Mouse (Mus musculus) liver, embryonic 12.5 days (tissue): ENCODE data around the gene Hist2h2ab. TPM values are rescaled to one million over a fixed set of nuclear protein-coding genes. Genes with fewer than 3 reads are reported as not detected.
"Not testable (repeated sequence)": the region's sequence is repeated elsewhere in the genome, so short reads cannot be mapped to it uniquely, and the experiment has no call there.

Experiments
- ATAC-seq: fragments of 200-750 bp; cut with Nextera tagmentation; 2 replicates; pipeline ENCODE4 v1.8.0; 2017; ENCODE audit warnings: moderate number of reproducible peaks, mild to moderate bottlenecking, moderate library complexity
- H3K27ac ChIP-seq: fragments of 300-500 bp; sonication (generic); 2 replicates; pipeline ENCODE4 v1.5.1; 2016; ENCODE audit warnings: mild to moderate bottlenecking
- H3K27me3 ChIP-seq: fragments of 300-500 bp; sonication (generic); replicated peaks from 2 replicates; pipeline ENCODE4 v1.6.1; 2016; ENCODE audit warnings: mild to moderate bottlenecking, moderate library complexity
- H3K36me3 ChIP-seq: fragments of 300-500 bp; sonication (generic); 2 replicates; pipeline ENCODE4 v1.6.1; 2016; ENCODE audit warnings: mild to moderate bottlenecking, moderate library complexity
- H3K4me1 ChIP-seq: fragments of 300-500 bp; sonication (generic); 2 replicates; pipeline ENCODE4 v1.6.1; 2016
- H3K4me2 ChIP-seq: fragments of 300-500 bp; sonication (generic); 2 replicates; pipeline ENCODE4 v1.6.1; 2016; ENCODE audit warnings: mild to moderate bottlenecking, moderate library complexity
- H3K4me3 ChIP-seq: fragments of 300-500 bp; sonication (generic); 2 replicates; pipeline ENCODE4 v1.5.1; 2016; ENCODE audit warnings: mild to moderate bottlenecking, moderate library complexity
- H3K9ac ChIP-seq: fragments of 300-500 bp; sonication (generic); 2 replicates; pipeline ENCODE4 v1.6.1; 2016; ENCODE audit warnings: mild to moderate bottlenecking, moderate library complexity
- H3K9me3 ChIP-seq: fragments of 300-500 bp; sonication (generic); replicated peaks from 2 replicates; pipeline ENCODE4 v1.6.1; 2016; ENCODE audit warnings: mild to moderate bottlenecking, moderate library complexity
- WGBS: fragments of 180-500 bp; shearing (Covaris S2); methylation state at CpG from one replicate; pipeline ENCODE4 v1.1.7; 2016; ENCODE audit not compliant: insufficient replicate concordance; 5-methylcytosine and 5-hydroxymethylcytosine counted together
- polyA plus RNA-seq: library from polyadenylated mRNA; unstranded; fragments of >200 nt; fragmentation: Nextera tagmentation; extraction: Ambion mirVana; gene quantifications from 2 replicates; pipeline ENCODE4 v1.2.1, GENCODE M21; 2016

Hist2h2ab gene
- polyA plus RNA-seq, 1 experiment from 2014 or later, result 0.86 TPM

GRCm38 (mm10) chr3:96180727-96181477 lies 38.8 kb upstream of the Hist2h2ab start, which contains the start of gene Sv2a:
Sv2a (plus strand) TSS chr3:96181151.
- Histone ChIP-seq H3K27me3 (peaks cover 40% of the 10 kb centered on the region), H3K4me1 (peaks cover 33% of the 10 kb centered on the region), H3K4me3 (peak within 1 kb of the TSS; percentile 52), H3K9ac (peak within 1 kb of the TSS; percentile 61), H3K27ac (no peak within 1 kb of the TSS), H3K9me3 (no peaks in the 10 kb centered on the region), H3K4me2 (peak within 1 kb of the TSS; percentile 76), H3K36me3 (peaks cover 28% of the 10 kb centered on the region)
- 3% methylated on average over 15 of the region's 23 CpGs for WGBS
- ATAC-seq, result no peak

GRCm38 (mm10) chr3:96181510-96182381 lies 37.9 kb upstream of the Hist2h2ab start:
- ATAC-seq, result no peak
- H3K27ac ChIP-seq, result no peak overlapping the region
- H3K36me3 ChIP-seq, result peaks cover 20% of the 10 kb centered on the region
- WGBS, result 46% methylated on average over 12 of the region's 12 CpGs
- H3K4me1 ChIP-seq, result peaks cover 26% of the 10 kb centered on the region
- H3K27me3 ChIP-seq, result peaks cover 40% of the 10 kb centered on the region
- H3K4me2 ChIP-seq, result peak overlapping the region; percentile 76
- H3K4me3 ChIP-seq, result 0 out of 2 replicates have a peak overlapping the region, but pooled peaks have one; percentile 52
- no peaks in the 10 kb centered on the region for H3K9me3 ChIP-seq
- H3K9ac ChIP-seq, result peak overlapping the region; percentile 24; the same call in 1 of the 2 replicates

DNA sequence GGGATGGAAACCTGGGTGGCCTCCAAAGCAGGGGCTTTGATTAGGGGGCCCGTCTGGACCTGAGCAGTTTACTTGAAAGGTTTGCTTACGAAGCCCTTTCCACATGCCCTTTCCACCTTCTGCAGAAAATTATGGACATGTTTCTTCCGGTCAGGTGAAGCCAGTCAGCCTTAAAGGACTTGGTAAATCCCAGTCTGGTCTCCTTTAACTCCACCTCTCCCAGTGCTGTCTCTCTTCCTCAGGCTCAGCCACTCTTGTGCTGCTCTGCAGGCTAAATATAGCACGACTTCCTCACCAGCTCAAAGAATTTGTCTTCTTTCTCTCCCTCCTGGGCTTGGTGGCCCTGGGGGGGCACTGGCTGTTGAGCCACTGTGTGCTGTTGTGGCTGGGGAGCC lies 37.3 kb upstream of the Hist2h2ab start:
- no peaks in the 10 kb centered on the region for H3K9me3 ChIP-seq
- H3K27me3 ChIP-seq, result peaks cover 40% of the 10 kb centered on the region
- H3K27ac ChIP-seq, result no peak overlapping the region
- 27% methylated on average over 4 of the region's 4 CpGs for WGBS
- H3K9ac ChIP-seq, result no peak overlapping the region
- H3K4me3 ChIP-seq, result no peak overlapping the region
- H3K4me1 ChIP-seq, result peaks cover 26% of the 10 kb centered on the region
- H3K4me2 ChIP-seq, result 0 out of 2 replicates have a peak overlapping the region, but pooled peaks have one; percentile 76
- ATAC-seq, result no peak
- H3K36me3 ChIP-seq, result peaks cover 15% of the 10 kb centered on the region

DNA sequence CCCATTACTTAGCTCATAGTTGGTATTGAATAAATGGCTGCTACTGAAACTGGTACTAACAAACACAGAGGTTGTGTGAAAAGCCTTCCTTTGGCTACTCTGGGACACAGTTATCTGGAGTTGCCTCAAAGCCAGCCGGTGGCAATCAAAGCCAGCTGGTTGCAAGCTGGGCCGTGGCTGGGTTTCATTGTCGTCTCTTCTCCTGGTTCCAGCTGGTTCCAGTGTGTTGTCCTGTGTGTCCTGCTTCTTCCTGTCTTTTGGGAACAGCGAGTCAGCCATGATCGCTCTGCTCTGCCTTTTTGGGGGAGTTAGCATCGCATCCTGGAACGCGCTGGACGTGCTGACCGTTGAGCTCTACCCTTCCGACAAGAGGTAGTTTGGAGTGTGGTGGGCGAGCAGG lies 26.7 kb upstream of the Hist2h2ab start:
- H3K9me3 ChIP-seq, result 0 out of 2 replicates have a peak, but pooled peaks cover 5% of the 10 kb centered on the region
- peaks cover 6% of the 10 kb centered on the region; the same call in 1 of the 2 replicates for H3K36me3 ChIP-seq
- 53% methylated on average over 12 of the region's 12 CpGs for WGBS

GRCm38 (mm10) chr3:96194966-96195365 lies 24.7 kb upstream of the Hist2h2ab start:
- H3K27me3 ChIP-seq, result peaks cover 12% of the 10 kb centered on the region; the same call in 1 of the 2 replicates
- H3K27ac ChIP-seq, result no peak overlapping the region
- no peak overlapping the region for H3K9ac ChIP-seq
- WGBS, result 63% methylated on average over 10 of the region's 10 CpGs
- H3K4me2 ChIP-seq, result no peak overlapping the region
- H3K4me3 ChIP-seq, result no peak overlapping the region
- no peak for ATAC-seq
- H3K4me1 ChIP-seq, result peaks cover 32% of the 10 kb centered on the region
- H3K9me3 ChIP-seq, result 0 out of 2 replicates have a peak, but pooled peaks cover 5% of the 10 kb centered on the region
- peaks cover 6% of the 10 kb centered on the region; the same call in 1 of the 2 replicates for H3K36me3 ChIP-seq

More for the DNA sequence above, 26.7 kb upstream of the Hist2h2ab start:
- peaks cover 22% of the 10 kb centered on the region for H3K27me3 ChIP-seq
- H3K9ac ChIP-seq, result no peak overlapping the region
- no peak overlapping the region for H3K27ac ChIP-seq
- peaks cover 15% of the 10 kb centered on the region for H3K4me1 ChIP-seq
- ATAC-seq, result no peak
- no peak overlapping the region for H3K4me3 ChIP-seq
- H3K4me2 ChIP-seq, result no peak overlapping the region

DNA sequence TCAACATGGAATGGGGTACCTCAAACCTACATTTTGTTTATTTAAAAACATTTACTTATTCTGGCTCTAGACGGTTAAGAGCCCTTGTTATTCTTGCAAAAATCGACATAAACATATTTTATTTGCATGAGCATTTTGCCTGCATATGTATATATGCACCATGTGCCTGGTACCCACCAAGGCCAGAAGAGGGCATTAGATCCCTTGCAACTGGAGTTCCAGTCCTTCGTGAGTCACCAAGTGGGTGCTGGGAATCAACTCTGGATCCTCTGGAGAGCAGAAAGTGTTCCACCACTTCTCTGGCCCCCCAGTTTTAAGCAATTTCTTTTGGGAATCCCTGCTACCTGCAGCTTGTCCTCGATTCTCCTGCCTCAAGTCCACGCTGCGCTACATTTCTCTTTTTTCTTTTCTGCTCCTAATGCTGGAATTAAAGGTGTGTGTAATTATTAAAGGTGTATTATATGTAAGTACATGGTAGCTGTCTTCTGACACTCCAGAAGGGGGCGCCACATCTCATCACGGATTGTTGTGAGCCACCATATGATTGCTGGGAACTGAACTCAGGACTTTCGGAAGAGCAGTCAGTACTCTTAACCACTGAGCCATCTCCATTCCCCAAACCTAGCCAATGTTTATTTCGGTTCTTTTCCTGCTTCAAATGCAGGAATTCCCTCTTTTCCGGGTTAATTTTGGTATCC lies 23.9 kb upstream of the Hist2h2ab start:
- H3K9me3 ChIP-seq, result 0 out of 2 replicates have a peak, but pooled peaks cover 5% of the 10 kb centered on the region
- 86% methylated on average over 11 of the region's 11 CpGs for WGBS
- H3K4me3 ChIP-seq, result no peak overlapping the region; the same call in 1 of the 2 replicates
- ATAC-seq, result no peak
- peaks cover 6% of the 10 kb centered on the region; the same call in 1 of the 2 replicates for H3K36me3 ChIP-seq
- no peak overlapping the region for H3K9ac ChIP-seq
- peaks cover 12% of the 10 kb centered on the region; the same call in 1 of the 2 replicates for H3K27me3 ChIP-seq
- peaks cover 32% of the 10 kb centered on the region for H3K4me1 ChIP-seq
- peak overlapping the region; percentile 99 for H3K4me2 ChIP-seq
- no peak overlapping the region for H3K27ac ChIP-seq

DNA sequence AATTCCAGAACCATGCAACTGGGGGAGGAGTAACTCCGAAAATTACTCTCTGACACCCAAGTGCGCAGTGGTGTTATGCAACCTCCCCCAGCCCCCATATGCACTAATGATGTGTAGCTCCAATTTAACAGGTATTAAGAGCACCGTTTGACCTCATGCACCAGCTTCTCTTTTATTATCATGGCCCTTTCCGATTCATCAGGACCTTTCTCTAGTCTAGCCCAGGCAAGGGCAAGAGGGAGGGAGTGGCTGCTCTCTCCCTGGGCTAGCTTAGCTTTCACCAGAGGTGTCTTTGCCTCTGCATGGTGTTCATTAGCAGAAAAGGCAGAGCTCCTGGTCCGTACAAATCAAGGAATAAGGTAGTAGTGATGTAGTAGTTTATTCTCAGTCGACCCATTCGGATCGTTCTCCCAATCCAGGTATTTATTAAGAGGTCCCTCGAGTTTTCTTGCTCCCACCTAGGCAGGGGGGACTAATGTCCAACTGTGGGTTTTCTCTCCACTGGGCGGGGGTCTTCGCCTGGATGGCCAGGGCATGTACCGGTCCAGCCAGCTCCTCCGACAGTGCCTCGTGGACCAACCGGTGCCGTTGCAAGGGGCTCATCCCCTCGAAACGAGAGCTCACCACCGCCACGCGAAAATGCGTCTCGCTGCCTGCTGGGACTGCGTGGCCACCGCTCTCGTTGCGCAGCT lies 23.1 kb upstream of the Hist2h2ab start:
- 16% methylated on average over 27 of the region's 27 CpGs for WGBS
- peak overlapping the region; percentile 99 for H3K4me2 ChIP-seq
- peak overlapping the region; percentile 70 for H3K4me3 ChIP-seq
- H3K36me3 ChIP-seq, result peaks cover 6% of the 10 kb centered on the region; the same call in 1 of the 2 replicates
- no peak; the same call in 1 of the 2 replicates for ATAC-seq
- H3K9ac ChIP-seq, result peak overlapping the region; percentile 88
- H3K4me1 ChIP-seq, result peaks cover 32% of the 10 kb centered on the region
- H3K27me3 ChIP-seq, result peaks cover 12% of the 10 kb centered on the region; the same call in 1 of the 2 replicates
- 0 out of 2 replicates have a peak, but pooled peaks cover 5% of the 10 kb centered on the region for H3K9me3 ChIP-seq
- H3K27ac ChIP-seq, result peak overlapping the region; percentile 92

DNA sequence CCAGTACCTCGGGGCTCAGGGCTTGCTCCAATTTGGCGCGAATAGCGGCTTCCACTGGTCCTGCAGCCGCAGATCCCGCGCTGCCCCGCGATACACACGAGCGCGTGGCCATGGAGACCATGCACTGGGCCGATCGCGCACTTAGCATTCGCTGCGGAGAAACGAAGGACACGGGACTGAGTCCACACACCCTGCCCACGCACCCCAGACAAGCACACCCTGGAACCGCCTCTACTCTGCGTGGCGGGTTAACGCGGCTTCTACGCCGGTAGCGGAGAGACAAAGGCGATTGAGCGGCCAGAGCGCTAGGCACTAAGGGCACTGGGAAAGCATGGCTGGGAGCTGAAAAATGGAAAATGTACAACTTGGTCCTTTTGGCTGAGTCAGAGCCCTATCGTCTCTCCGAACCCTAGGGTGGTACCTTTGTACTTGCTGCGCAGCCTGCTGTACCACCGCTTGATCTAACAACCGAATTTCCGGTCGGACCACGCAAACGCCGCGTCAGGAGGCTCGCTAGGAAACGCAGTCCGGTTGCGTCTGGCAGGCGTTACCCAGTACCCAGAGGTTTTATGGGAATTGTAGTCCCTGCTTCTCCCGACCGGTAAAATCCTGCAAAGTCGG lies 22.4 kb upstream of the Hist2h2ab start:
- peak; percentile 89 for ATAC-seq
- 0 out of 2 replicates have a peak, but pooled peaks cover 5% of the 10 kb centered on the region for H3K9me3 ChIP-seq
- peaks cover 12% of the 10 kb centered on the region; the same call in 1 of the 2 replicates for H3K27me3 ChIP-seq
- peaks cover 6% of the 10 kb centered on the region; the same call in 1 of the 2 replicates for H3K36me3 ChIP-seq
- H3K9ac ChIP-seq, result peak overlapping the region; percentile 88
- peak overlapping the region; percentile 92 for H3K27ac ChIP-seq
- peaks cover 32% of the 10 kb centered on the region for H3K4me1 ChIP-seq
- under 1% methylated on average over 50 of the region's 50 CpGs for WGBS
- H3K4me2 ChIP-seq, result peak overlapping the region; percentile 99
- H3K4me3 ChIP-seq, result peak overlapping the region; percentile 70

- Histone ChIP-seq H3K9me3 (0 out of 2 replicates have a peak, but pooled peaks cover 5% of the 10 kb centered on the region), H3K27ac (peak overlapping the region; percentile 82), H3K4me1 (peaks cover 32% of the 10 kb centered on the region), H3K4me2 (peak overlapping the region; percentile 99), H3K36me3 (peaks cover 6% of the 10 kb centered on the region; the same call in 1 of the 2 replicates), H3K4me3 (peak overlapping the region; percentile 70), H3K9ac (peak overlapping the region; percentile 45), H3K27me3 (peaks cover 9% of the 10 kb centered on the region; the same call in 1 of the 2 replicates)
- ATAC-seq, result peak; percentile 36
- 3% methylated on average over 6 of the region's 6 CpGs for WGBS
These were observed 21.5 kb upstream of the Hist2h2ab start for GRCm38 (mm10) chr3:96198181-96198580.

- Histone ChIP-seq H3K9ac (0 out of 2 replicates have a peak overlapping the region, but pooled peaks have one; percentile 41), H3K4me2 (peak overlapping the region; percentile 99), H3K27ac (0 out of 2 replicates have a peak overlapping the region, but pooled peaks have one; percentile 21), H3K4me1 (peaks cover 32% of the 10 kb centered on the region)
- H3K36me3 ChIP-seq, H3K4me3 ChIP-seq, H3K9me3 ChIP-seq, H3K27me3 ChIP-seq, ATAC-seq: not testable (repeated sequence)
- 12% methylated on average over 8 of the region's 8 CpGs for WGBS
These were observed 20.9 kb upstream of the Hist2h2ab start for GRCm38 (mm10) chr3:96198601-96199251.
